Mouse (Mus musculus) spleen, adult 2 months (tissue): Measurements from ENCODE around the gene Utp11. TPM values are rescaled to one million over a fixed set of nuclear protein-coding genes. Genes with fewer than 3 reads are reported as not detected.

Experiments used
- DNase-seq, 2 experiments: peaks; one replicate each; pipeline versions ENCODE4 v3.0.0 to v3.0.0-alpha.2; 2012 to 2021; ENCODE audit warnings: low spot score in 2 of 2, low read depth in 1 of 2
- H3K27ac ChIP-seq: fragments of 200-500 bp; 2 replicates; pipeline ENCODE4 v1.5.1; 2012; ENCODE audit warnings: low read length, inconsistent platforms; ENCODE audit not compliant: insufficient read depth
- H3K27me3 ChIP-seq: fragments of 200-500 bp; 2 replicates; pipeline ENCODE4 v1.6.1; 2012; ENCODE audit warnings: mild to moderate bottlenecking, moderate library complexity, low read length, inconsistent platforms; ENCODE audit not compliant: control insufficient read depth, insufficient read depth
- H3K36me3 ChIP-seq: fragments of 200-500 bp; 2 replicates; pipeline ENCODE4 v1.6.1; 2012; ENCODE audit warnings: mild to moderate bottlenecking, low read length, inconsistent platforms; ENCODE audit not compliant: control insufficient read depth, insufficient read depth
- H3K4me1 ChIP-seq: fragments of 200-500 bp; 2 replicates; pipeline ENCODE4 v1.6.1; 2011; ENCODE audit warnings: inconsistent platforms; ENCODE audit not compliant: control insufficient read depth, insufficient read depth, insufficient read length
- H3K4me3 ChIP-seq: fragments of 200-500 bp; 2 replicates; pipeline ENCODE4 v1.5.1; 2011; ENCODE audit warnings: mild to moderate bottlenecking, inconsistent platforms; ENCODE audit not compliant: insufficient read depth, insufficient read length; ENCODE audit errors: extremely low read depth
- CTCF ChIP-seq: fragments of 200-500 bp; IDR thresholded peaks from 2 replicates; pipeline ENCODE4 v1.5.1; 2011; ENCODE audit warnings: mild to moderate bottlenecking, inconsistent platforms; ENCODE audit not compliant: insufficient read depth, insufficient read length, insufficient replicate concordance; ENCODE audit errors: extremely low read depth
- POLR2A ChIP-seq: fragments of 200-500 bp; IDR thresholded peaks from 2 replicates; pipeline ENCODE4 v1.6.1; 2011; ENCODE audit warnings: low read depth, low read length, inconsistent platforms
- WGBS: fragments of 180-500 bp; shearing (Covaris S2); methylation state at CpG from one replicate; pipeline ENCODE4 v1.1.7; 2018; 5-methylcytosine and 5-hydroxymethylcytosine counted together
- polyA plus RNA-seq: library from polyadenylated mRNA; depleted of rRNA; stranded (reverse); fragments of >200 nt; gene quantifications from 2 replicates; pipeline ENCODE4 v1.2.3, GENCODE M21; 2012; rRNA removed

Utp11 gene
- polyA plus RNA-seq, 1 experiment: 3.4 TPM

GRCm38 (mm10) chr4:124632856-124633255, 60.5 kb downstream of the Utp11 start:
- Histone ChIP-seq H3K27ac (no peak overlapping the region), H3K27me3 (no peaks in the 10 kb centered on the region), H3K4me3 (no peak overlapping the region), H3K36me3 (no peaks in the 10 kb centered on the region), H3K4me1 (no peaks in the 10 kb centered on the region)
- DNase-seq: no peak
- 76% methylated on average over 10 of the region's 10 CpGs for WGBS
- TF ChIP-seq CTCF: no peak
- TF ChIP-seq POLR2A: no peak

- H3K4me1 ChIP-seq: no peaks in the 10 kb centered on the region
- H3K27me3 ChIP-seq: no peaks in the 10 kb centered on the region
- no peak for DNase-seq
- no peak overlapping the region for H3K4me3 ChIP-seq
- H3K27ac ChIP-seq: no peak overlapping the region
- WGBS: 43% methylated on average over 4 of the region's 4 CpGs
- H3K36me3 ChIP-seq: no peaks in the 10 kb centered on the region
- TF ChIP-seq POLR2A: no peak
- no peak for TF ChIP-seq CTCF
Observed at GRCm38 (mm10) chr4:124631456-124631855, 61.9 kb downstream of the Utp11 start.

Other genes starting within 250 kb of the Utp11 start
- not detected in 2 replicates for gene 3100002H09Rik, start 82.8 kb downstream of the Utp11 start, polyA plus RNA-seq
- gene Pou3f1, start 36.8 kb downstream of the Utp11 start, polyA plus RNA-seq: 0.02 and 0.06 TPM in 2 replicates
- 19.4 and 25.0 TPM in 2 replicates for gene Fhl3, start 7.1 kb upstream of the Utp11 start, polyA plus RNA-seq
- 8.6 and 8.8 TPM in 2 replicates for gene Sf3a3, start 21.2 kb upstream of the Utp11 start, polyA plus RNA-seq
- gene Inpp5b, start 48.2 kb upstream of the Utp11 start, polyA plus RNA-seq: 31.3 and 33.4 TPM in 2 replicates
- 5.5 and 5.9 TPM in 2 replicates for gene Mtf1, start 108.5 kb upstream of the Utp11 start, polyA plus RNA-seq
- 25.5 and 28.0 TPM in 2 replicates for gene Yrdc, start 157.1 kb upstream of the Utp11 start, polyA plus RNA-seq
- gene 1110065P20Rik, start 157.6 kb upstream of the Utp11 start, polyA plus RNA-seq: 14.7 and 19.7 TPM in 2 replicates
- gene Maneal, start 168.6 kb upstream of the Utp11 start, polyA plus RNA-seq: 0.65 TPM in 2 replicates
- not detected in 2 replicates for gene Epha10, start 187.3 kb upstream of the Utp11 start, polyA plus RNA-seq
- gene 9930104L06Rik, start 243.4 kb upstream of the Utp11 start, polyA plus RNA-seq: 13.2 and 13.6 TPM in 2 replicates
- gene Cdca8, start 245.7 kb upstream of the Utp11 start, polyA plus RNA-seq: 14.8 and 19.0 TPM in 2 replicates